Mouse (Mus musculus) spleen, adult 2 months (tissue): Measurements from ENCODE around the gene Stbd1. TPM values are rescaled to one million over a fixed set of nuclear protein-coding genes. Genes with fewer than 3 reads are reported as not detected.
A peak's percentile ranks its signal among the peaks of the same experiment; 100 is the strongest.

ENCODE experiments used
- DNase-seq, 2 experiments: peaks; one replicate each; pipeline versions ENCODE4 v3.0.0 to v3.0.0-alpha.2; 2012 to 2021; ENCODE audit warnings: low spot score in 2 of 2, low read depth in 1 of 2
- H3K27ac ChIP-seq: fragments of 200-500 bp; 2 replicates; pipeline ENCODE4 v1.5.1; 2012; ENCODE audit warnings: low read length, inconsistent platforms; ENCODE audit not compliant: insufficient read depth
- H3K27me3 ChIP-seq: fragments of 200-500 bp; 2 replicates; pipeline ENCODE4 v1.6.1; 2012; ENCODE audit warnings: mild to moderate bottlenecking, moderate library complexity, low read length, inconsistent platforms; ENCODE audit not compliant: control insufficient read depth, insufficient read depth
- H3K36me3 ChIP-seq: fragments of 200-500 bp; 2 replicates; pipeline ENCODE4 v1.6.1; 2012; ENCODE audit warnings: mild to moderate bottlenecking, low read length, inconsistent platforms; ENCODE audit not compliant: control insufficient read depth, insufficient read depth
- H3K4me1 ChIP-seq: fragments of 200-500 bp; 2 replicates; pipeline ENCODE4 v1.6.1; 2011; ENCODE audit warnings: inconsistent platforms; ENCODE audit not compliant: control insufficient read depth, insufficient read depth, insufficient read length
- H3K4me3 ChIP-seq: fragments of 200-500 bp; 2 replicates; pipeline ENCODE4 v1.5.1; 2011; ENCODE audit warnings: mild to moderate bottlenecking, inconsistent platforms; ENCODE audit not compliant: insufficient read depth, insufficient read length; ENCODE audit errors: extremely low read depth
- CTCF ChIP-seq: fragments of 200-500 bp; IDR thresholded peaks from 2 replicates; pipeline ENCODE4 v1.5.1; 2011; ENCODE audit warnings: mild to moderate bottlenecking, inconsistent platforms; ENCODE audit not compliant: insufficient read depth, insufficient read length, insufficient replicate concordance; ENCODE audit errors: extremely low read depth
- POLR2A ChIP-seq: fragments of 200-500 bp; IDR thresholded peaks from 2 replicates; pipeline ENCODE4 v1.6.1; 2011; ENCODE audit warnings: low read depth, low read length, inconsistent platforms
- WGBS: fragments of 180-500 bp; shearing (Covaris S2); methylation state at CpG from one replicate; pipeline ENCODE4 v1.1.7; 2018; 5-methylcytosine and 5-hydroxymethylcytosine counted together
- polyA plus RNA-seq: library from polyadenylated mRNA; depleted of rRNA; stranded (reverse); fragments of >200 nt; gene quantifications from 2 replicates; pipeline ENCODE4 v1.2.3, GENCODE M21; 2012; rRNA removed

The Stbd1 gene
- polyA plus RNA-seq = 6.4 and 9.7 TPM in 2 replicates

- H3K27ac ChIP-seq = peak within 1 kb of the TSS; percentile 57
- WGBS = 1% methylated on average over 66 of the region's 69 CpGs
- TF ChIP-seq POLR2A = no peak
Measured at GRCm38 (mm10) chr5:92602691-92603690, at the start of gene Stbd1. Gene Stbd1, plus strand, starts transcription at chr5:92603041.

GRCm38 (mm10) chr5:92553939-92554338 is 48.9 kb upstream of the Stbd1 start:
- Histone ChIP-seq H3K27ac (no peak overlapping the region), H3K4me1 (no peaks in the 10 kb centered on the region), H3K4me3 (no peak overlapping the region), H3K27me3 (no peaks in the 10 kb centered on the region), H3K36me3 (no peaks in the 10 kb centered on the region)
- TF ChIP-seq CTCF (no peak), POLR2A (no peak)
- 72% methylated on average over 3 of the region's 3 CpGs for WGBS
- no peak for DNase-seq

More at GRCm38 (mm10) chr5:92602691-92603690, at the start of gene Stbd1:
- Histone ChIP-seq H3K36me3 (no peaks in the 10 kb centered on the region), H3K4me1 (peaks cover 5% of the 10 kb centered on the region), H3K27me3 (peaks cover 10% of the 10 kb centered on the region), H3K4me3 (peak within 1 kb of the TSS; percentile 57)
- peak in 1 of 2 experiments; percentile 43 for DNase-seq

GRCm38 (mm10) chr5:92554443-92554842 is 48.4 kb upstream of the Stbd1 start:
- H3K4me3 ChIP-seq = no peak overlapping the region
- no peaks in the 10 kb centered on the region for H3K27me3 ChIP-seq
- H3K36me3 ChIP-seq = no peaks in the 10 kb centered on the region
- H3K27ac ChIP-seq = no peak overlapping the region
- TF ChIP-seq POLR2A = no peak
- no peak for TF ChIP-seq CTCF
- no peak for DNase-seq
- WGBS = 85% methylated on average over 4 of the region's 4 CpGs
- no peaks in the 10 kb centered on the region for H3K4me1 ChIP-seq

- TF ChIP-seq CTCF (no peak), POLR2A (no peak)
- Histone ChIP-seq H3K27me3 (no peaks in the 10 kb centered on the region), H3K36me3 (no peaks in the 10 kb centered on the region), H3K4me3 (no peak within 1 kb of the TSS), H3K27ac (no peak within 1 kb of the TSS), H3K4me1 (no peaks in the 10 kb centered on the region)
- whole genome bisulfite sequencing = 79% methylated on average over 16 of the region's 16 CpGs
- no peak for DNase-seq
Measured at GRCm38 (mm10) chr5:92554891-92555511, 47.8 kb upstream of the Stbd1 start, which contains the start of gene Fam47e. Gene Fam47e, plus strand, starts transcription at chr5:92555069.

- Histone ChIP-seq H3K36me3 (no peaks in the 10 kb centered on the region), H3K4me3 (no peak overlapping the region), H3K27ac (no peak overlapping the region), H3K4me1 (no peaks in the 10 kb centered on the region), H3K27me3 (no peaks in the 10 kb centered on the region)
- DNase-seq = no peak
- WGBS = 96% methylated on average over 1 of the region's 1 CpGs
- no peak for TF ChIP-seq CTCF
- TF ChIP-seq POLR2A = no peak
Measured at GRCm38 (mm10) chr5:92555905-92556304, 46.9 kb upstream of the Stbd1 start.

- DNase-seq = no peak
- H3K36me3 ChIP-seq = no peaks in the 10 kb centered on the region
- H3K27me3 ChIP-seq = no peaks in the 10 kb centered on the region
- no peak for TF ChIP-seq POLR2A
- TF ChIP-seq CTCF = no peak
- WGBS = 83% methylated on average over 1 of the region's 1 CpGs
- H3K27ac ChIP-seq = no peak overlapping the region
- no peak overlapping the region for H3K4me3 ChIP-seq
- no peaks in the 10 kb centered on the region for H3K4me1 ChIP-seq
Measured at GRCm38 (mm10) chr5:92557508-92557907, 45.3 kb upstream of the Stbd1 start.
